Mouse (Mus musculus): ENCODE measurements at regions not wholly inside any gene's neighbourhood (a gene's known extent, or its start where the extent isn't known, plus 50 kb on each side); places are given as distances from the start of the nearest gene placed in this dataset.

- TF ChIP-seq CTCF (conservative IDR thresholded peaks at IDR 0.05; ENCODE audit: low read length) (no peak), NANOG (IDR thresholded peaks at IDR 0.05; ENCODE audit: borderline replicate concordance, low read length) (no peak), POU5F1 (IDR thresholded peaks at IDR 0.05; ENCODE audit: borderline replicate concordance, low read length) (no peak)
Measured at GRCm38 (mm10) chr12:26191268-26191981, 223.6 kb downstream of the Rnf144a start.
